Mouse (Mus musculus): ENCODE data around the gene Pcdh19. TPM values are rescaled to one million over a fixed set of nuclear protein-coding genes. Genes with fewer than 3 reads are reported as not detected.

Pcdh19 gene
- polyA plus RNA-seq (2017; shearing (Covaris generic)): under 1 TPM in 1 of 2 experiments, not detected in 1; 0.61 TPM

GRCm38 (mm10) chrX:133688840-133689239 lies at the start of gene Pcdh19:
Gene Pcdh19, minus strand, starts transcription at chrX:133688987.

Other genes starting within 250 kb of the Pcdh19 start
- gene Tnmd, start 162.0 kb upstream of the Pcdh19 start, polyA plus RNA-seq (2017; shearing (Covaris generic)): not detected
- gene Tspan6, start 209.4 kb upstream of the Pcdh19 start, polyA plus RNA-seq (2017; shearing (Covaris generic)): 1 to 10 TPM; 4.9 to 5.1 TPM
- gene Srpx2, start 219.4 kb upstream of the Pcdh19 start, polyA plus RNA-seq (2017; shearing (Covaris generic)): under 1 TPM; 0.07 to 0.81 TPM